Mouse (Mus musculus): Measurements from ENCODE around the gene Cmtm5. TPM values are rescaled to one million over a fixed set of nuclear protein-coding genes. Genes with fewer than 3 reads are reported as not detected.

Gene Cmtm5
- 0.53 and 3.1 TPM in 2 replicates for polyA plus RNA-seq (2012; rRNA removed)

GRCm38 (mm10) chr14:54935904-54936830, at the start of gene Cmtm5:
TSS of gene Cmtm5 (plus strand) at chr14:54936261.

DNA sequence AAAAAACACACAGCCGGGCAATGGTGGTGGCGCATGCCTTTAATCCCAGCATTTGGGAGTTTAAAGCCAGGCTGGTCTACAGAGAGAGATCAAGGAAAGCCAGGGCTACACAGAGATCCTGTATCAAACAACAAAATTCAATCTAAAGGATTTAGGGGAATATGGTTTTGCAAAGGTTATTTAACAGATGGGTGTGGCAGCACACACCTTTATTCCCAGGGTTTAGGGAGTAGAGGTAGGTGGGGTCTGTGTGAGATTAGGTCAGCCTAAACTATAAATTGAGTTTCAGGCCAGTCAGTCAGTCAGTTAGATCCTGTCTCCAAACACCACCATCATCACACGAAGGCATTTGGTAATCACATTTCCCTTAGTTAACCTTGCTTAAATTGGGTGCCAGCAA, 43.9 kb upstream of the Cmtm5 start, which contains the start of gene Pabpn1:
Pabpn1 (plus strand) TSS at position 301 of the 400 bp plus-strand sequence.

GRCm38 (mm10) chr14:54912886-54913285, 23.2 kb upstream of the Cmtm5 start, which contains the start of gene Slc22a17:
TSS of gene Slc22a17 (minus strand) at chr14:54913132.

GRCm38 (mm10) chr14:54925349-54926342, 10.4 kb upstream of the Cmtm5 start, which contains the start of gene Efs:
TSS of gene Efs (minus strand) at chr14:54926126.

DNA sequence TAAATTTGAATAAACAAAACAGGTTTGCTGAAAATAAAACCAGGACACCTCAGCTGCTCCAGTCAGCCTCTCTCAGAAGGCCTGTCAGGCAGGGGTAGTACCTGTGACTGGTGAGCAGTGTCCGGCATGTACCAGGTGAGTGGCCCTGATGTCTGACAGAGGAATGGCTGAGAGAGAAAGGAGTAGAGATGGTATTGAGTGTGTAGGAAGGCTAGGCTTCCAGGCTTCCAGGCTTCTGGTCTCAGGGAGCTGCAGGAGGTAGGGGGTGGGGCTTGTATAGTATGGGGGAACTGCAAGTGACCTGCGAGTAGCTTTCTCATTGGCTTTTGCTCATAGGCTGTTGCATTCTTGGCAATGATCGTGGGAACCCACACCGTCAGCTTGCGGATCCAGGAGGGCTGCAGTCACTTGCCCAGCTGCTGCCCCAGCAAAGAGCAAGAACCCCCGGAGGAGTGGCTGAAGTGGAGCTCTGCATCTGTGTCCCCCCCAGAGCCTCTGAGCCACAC, 3.4 kb upstream of the Cmtm5 start, which contains the start of gene Il25:
Il25 (plus strand) TSS at position 51 of the 506 bp plus-strand sequence.

GRCm38 (mm10) chr14:54966320-54966977, 30.4 kb downstream of the Cmtm5 start, which contains the start of gene Myh6:
TSS of gene Myh6 (minus strand) at chr14:54966927.

DNA sequence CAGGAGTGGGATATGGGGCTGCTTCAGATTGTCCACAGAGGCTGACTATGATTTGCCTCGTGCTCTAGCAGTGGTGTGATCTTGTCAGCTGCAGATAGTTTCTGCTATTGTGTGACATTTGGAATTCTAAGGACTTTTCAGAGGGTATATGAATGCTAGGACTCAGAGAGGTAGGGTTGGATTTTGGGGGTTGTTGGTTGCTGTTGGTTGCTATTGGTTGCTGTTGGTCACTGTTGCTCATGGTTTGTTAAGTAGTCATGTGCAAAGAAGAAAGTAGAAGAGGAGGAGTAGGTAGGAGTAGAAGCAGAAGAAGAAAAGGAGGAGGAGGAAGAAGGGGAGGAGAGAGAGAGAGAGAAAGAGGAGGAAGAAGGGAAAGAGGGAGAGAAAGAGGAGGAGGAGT, 40.6 kb downstream of the Cmtm5 start, which contains the start of gene Gm17428:
Gm17428 (plus strand) TSS at position 301 of the 400 bp plus-strand sequence.

Other genes starting within 250 kb of the Cmtm5 start
- gene Acin1, start 249.3 kb upstream of the Cmtm5 start, polyA plus RNA-seq (2012; rRNA removed) = 400 and 680 TPM in 2 replicates
- gene Gm29776, start 237.4 kb upstream of the Cmtm5 start, polyA plus RNA-seq (2012; rRNA removed) = 0.02 TPM in 1 of 2 replicates, not detected in the other
- 0.20 and 0.64 TPM in 2 replicates for gene Cebpe, start 224.1 kb upstream of the Cmtm5 start, polyA plus RNA-seq (2012; rRNA removed)
- gene Slc7a8, start 154.3 kb upstream of the Cmtm5 start, polyA plus RNA-seq (2012; rRNA removed) = 2.7 and 3.1 TPM in 2 replicates
- not detected in 2 replicates for gene Rnf212b, start 122.1 kb upstream of the Cmtm5 start, polyA plus RNA-seq (2012; rRNA removed)
- 8.0 and 11.2 TPM in 2 replicates for gene Homez, start 65.3 kb upstream of the Cmtm5 start, polyA plus RNA-seq (2012; rRNA removed)
- 6.4 and 6.8 TPM in 2 replicates for gene Ppp1r3e, start 58.7 kb upstream of the Cmtm5 start, polyA plus RNA-seq (2012; rRNA removed)
- 33.6 and 40.4 TPM in 2 replicates for gene Bcl2l2, start 52.9 kb upstream of the Cmtm5 start, polyA plus RNA-seq (2012; rRNA removed)
- 0.31 and 0.50 TPM in 2 replicates for gene Gm20521, start 52.8 kb upstream of the Cmtm5 start, polyA plus RNA-seq (2012; rRNA removed)
- 563 and 639 TPM in 2 replicates for gene Pabpn1, start 43.8 kb upstream of the Cmtm5 start, polyA plus RNA-seq (2012; rRNA removed)
- gene Slc22a17, start 23.1 kb upstream of the Cmtm5 start, polyA plus RNA-seq (2012; rRNA removed) = 183 and 215 TPM in 2 replicates
- gene Efs, start 10.1 kb upstream of the Cmtm5 start, polyA plus RNA-seq (2012; rRNA removed) = 29.7 and 43.7 TPM in 2 replicates
- 0.14 and 0.22 TPM in 2 replicates for gene Il25, start 3.6 kb upstream of the Cmtm5 start, polyA plus RNA-seq (2012; rRNA removed)
- 39.9 and 46.8 TPM in 2 replicates for gene Myh6, start 30.7 kb downstream of the Cmtm5 start, polyA plus RNA-seq (2012; rRNA removed)
- not detected in 2 replicates for gene Gm17428, start 40.7 kb downstream of the Cmtm5 start, polyA plus RNA-seq (2012; rRNA removed)
- gene Myh7, start 58.4 kb downstream of the Cmtm5 start, polyA plus RNA-seq (2012; rRNA removed) = 49.1 and 69.1 TPM in 2 replicates
- 74.5 and 85.9 TPM in 2 replicates for gene Ngdn, start 79.2 kb downstream of the Cmtm5 start, polyA plus RNA-seq (2012; rRNA removed)
- 12.8 and 14.9 TPM in 2 replicates for gene Zfhx2, start 156.1 kb downstream of the Cmtm5 start, polyA plus RNA-seq (2012; rRNA removed)
- 8.5 and 12.3 TPM in 2 replicates for gene Thtpa, start 158.5 kb downstream of the Cmtm5 start, polyA plus RNA-seq (2012; rRNA removed)
- gene Ap1g2, start 170.3 kb downstream of the Cmtm5 start, polyA plus RNA-seq (2012; rRNA removed) = 8.8 and 9.0 TPM in 2 replicates
- 12.3 and 15.7 TPM in 2 replicates for gene Jph4, start 180.7 kb downstream of the Cmtm5 start, polyA plus RNA-seq (2012; rRNA removed)